10 mouse cellular contexts compared by ENCODE assay signal in the genomic region with DNA sequence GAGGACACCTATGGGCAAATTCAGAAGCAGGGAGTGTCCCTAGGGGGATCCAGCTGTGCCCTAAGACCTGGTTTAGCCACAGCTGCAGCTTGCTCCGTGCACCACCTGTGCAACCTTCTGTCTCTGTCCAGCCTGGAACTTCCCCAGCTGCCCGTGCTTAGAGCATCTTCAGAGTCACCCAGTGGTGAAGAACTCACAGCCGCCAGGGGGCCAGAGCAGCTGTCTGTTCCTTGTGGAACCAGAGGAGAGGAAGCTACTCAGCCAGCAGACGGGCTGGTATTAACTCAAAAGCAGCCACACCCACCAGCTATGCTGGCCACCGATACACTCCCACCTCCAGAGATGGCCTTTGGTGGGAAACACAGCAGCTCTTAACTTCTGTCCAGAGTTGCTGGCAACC. TPM values are rescaled to one million over a fixed set of nuclear protein-coding genes. Genes with fewer than 3 reads are reported as not detected.
DNase-seq lines count a peak whose midpoint lies in the region; ATAC-seq and TF ChIP-seq lines count a peak whose summit lies in the region.
"Had no signal": no experiment of that assay in that cellular context is flagged by ENCODE, and none has a peak within 500 bp of the region (broad histone marks: within the 10 kb centered on the region; RNA-seq: fewer than 3 reads in every experiment).

No protein-coding gene starts in this region.

- TF ChIP-seq CTCF in layer of hippocampus, adult 2 months (conservative IDR thresholded peaks at IDR 0.05): peak; percentile 46

- no peak overlapping the region for H3K4me3 ChIP-seq in layer of hippocampus, adult 2 months
- H3K4me3 ChIP-seq: forebrain, embryonic 13.5 days had no signal

- peak; percentile 61; the same call in 1 of the 2 replicates for ATAC-seq in megakaryocyte progenitor cell, adult 5-6 weeks (replicated peaks; ENCODE audit: poor library complexity)
- ATAC-seq in megakaryocyte-erythroid progenitor cell, adult 5-6 weeks (replicated peaks; ENCODE audit: low FRiP score, low TSS enrichment, poor library complexity, severe bottlenecking): no peak
- ATAC-seq: forebrain, embryonic 13.5 days had no signal

- H3K27ac ChIP-seq in layer of hippocampus, adult 2 months: no peak overlapping the region
- H3K27ac ChIP-seq: forebrain, embryonic 13.5 days; macrophage had no signal

- peak; percentile 29 for DNase-seq in adrenal gland, postnatal 10 days
- DNase-seq in adrenal gland, postnatal 14 days: no peak
- no peak for DNase-seq in layer of hippocampus, adult 2 months (ENCODE audit: low spot score in 2 of 2)
- DNase-seq in layer of hippocampus, adult 9-11 months: no peak
- DNase-seq in c-Kit-positive CD71-negative TER-119-negative erythroid progenitor cells, embryonic 14.5 days (ENCODE audit: low read depth): peak; percentile 39
- no peak for DNase-seq in right cerebral cortex, postnatal 10 days (ENCODE audit: low spot score in 2 of 2)

RNA-seq across cellular contexts. Expression of a gene that starts 2.9 kb away (rescaled TPM):
- 10 to 100 TPM; 17.4 to 38.9 TPM for total RNA-seq in adrenal gland, postnatal 10 days (2021)
- 0.71 and 11.3 TPM in 2 replicates for total RNA-seq in adrenal gland, postnatal 14 days (2021)
- 10 to 100 TPM in 1 of 2 experiments, 1 to 10 TPM in 1; 8.7 to 11.3 TPM for total RNA-seq in layer of hippocampus, adult 2 months (2021)
- total RNA-seq in megakaryocyte progenitor cell, adult 5-6 weeks (2015): 0.15 TPM in 1 of 2 replicates, not detected in the other
- total RNA-seq in megakaryocyte progenitor cell, adult 5-6 weeks (2017): 0.08 TPM in 1 of 2 replicates, not detected in the other
- total RNA-seq in megakaryocyte-erythroid progenitor cell, adult 5-6 weeks (2014; fragmentation: Nextera tagmentation): not detected in 2 replicates
- total RNA-seq in megakaryocyte-erythroid progenitor cell, adult 5-6 weeks (2017): not detected in 2 replicates

RNA-seq across cellular contexts. Expression of a gene that starts 23.0 kb away (rescaled TPM):
- 10 to 100 TPM; 13.8 to 16.8 TPM for total RNA-seq in adrenal gland, postnatal 10 days (2021)
- 13.6 and 13.7 TPM in 2 replicates for total RNA-seq in adrenal gland, postnatal 14 days (2021)
- total RNA-seq in layer of hippocampus, adult 2 months (2021): 10 to 100 TPM; 18.7 to 20.5 TPM
- 6.7 and 9.4 TPM in 2 replicates for total RNA-seq in megakaryocyte progenitor cell, adult 5-6 weeks (2015)
- total RNA-seq in megakaryocyte progenitor cell, adult 5-6 weeks (2017): 7.6 and 8.6 TPM in 2 replicates
- 11.4 and 18.9 TPM in 2 replicates for total RNA-seq in megakaryocyte-erythroid progenitor cell, adult 5-6 weeks (2014; fragmentation: Nextera tagmentation)
- total RNA-seq in megakaryocyte-erythroid progenitor cell, adult 5-6 weeks (2017): 6.4 and 11.6 TPM in 2 replicates

RNA-seq across cellular contexts. Expression of a gene that starts 33.4 kb away (rescaled TPM):
- 1 to 10 TPM; 1.7 to 2.3 TPM for total RNA-seq in adrenal gland, postnatal 10 days (2021)
- 0.89 and 0.98 TPM in 2 replicates for total RNA-seq in adrenal gland, postnatal 14 days (2021)
- total RNA-seq in layer of hippocampus, adult 2 months (2021): under 1 TPM; 0.91 to 0.92 TPM
- total RNA-seq in megakaryocyte progenitor cell, adult 5-6 weeks (2015): 0.05 and 0.12 TPM in 2 replicates
- total RNA-seq in megakaryocyte progenitor cell, adult 5-6 weeks (2017): 0.21 and 0.57 TPM in 2 replicates
- not detected in 2 replicates for total RNA-seq in megakaryocyte-erythroid progenitor cell, adult 5-6 weeks (2014; fragmentation: Nextera tagmentation)
- not detected in 2 replicates for total RNA-seq in megakaryocyte-erythroid progenitor cell, adult 5-6 weeks (2017)

Comparison
In these comparisons a context has a peak if more than half of its experiments do, and no peak if none do; other contexts are left out.
1. DNase-seq: peak in adrenal gland, postnatal 10 days (single experiment) and c-Kit-positive CD71-negative TER-119-negative erythroid progenitor cells, embryonic 14.5 days (single experiment); none in adrenal gland, postnatal 14 days (single experiment), layer of hippocampus, adult 2 months (0 of 2), layer of hippocampus, adult 9-11 months (single experiment) and right cerebral cortex, postnatal 10 days (0 of 2).